Mouse (Mus musculus) embryo, embryonic 11.5 days (tissue): Measurements from ENCODE around the gene Pcyt1a.
"Not testable (repeated sequence)": the region's sequence is repeated elsewhere in the genome, so short reads cannot be mapped to it uniquely, and the experiment has no call there.

Experiments used
- DNase-seq: peaks from one replicate; pipeline ENCODE4 v3.0.0-alpha.2; 2012; ENCODE audit warnings: low read depth, low spot score

The Pcyt1a gene

GRCm38 (mm10) chr16:32472276-32473015 is 41.7 kb downstream of the Pcyt1a start:
- no peak for DNase-seq

GRCm38 (mm10) chr16:32477315-32477714 is 46.6 kb downstream of the Pcyt1a start:
- no peak for DNase-seq

- DNase-seq: no peak
These were observed 48.7 kb downstream of the Pcyt1a start for GRCm38 (mm10) chr16:32479415-32479814.

DNA sequence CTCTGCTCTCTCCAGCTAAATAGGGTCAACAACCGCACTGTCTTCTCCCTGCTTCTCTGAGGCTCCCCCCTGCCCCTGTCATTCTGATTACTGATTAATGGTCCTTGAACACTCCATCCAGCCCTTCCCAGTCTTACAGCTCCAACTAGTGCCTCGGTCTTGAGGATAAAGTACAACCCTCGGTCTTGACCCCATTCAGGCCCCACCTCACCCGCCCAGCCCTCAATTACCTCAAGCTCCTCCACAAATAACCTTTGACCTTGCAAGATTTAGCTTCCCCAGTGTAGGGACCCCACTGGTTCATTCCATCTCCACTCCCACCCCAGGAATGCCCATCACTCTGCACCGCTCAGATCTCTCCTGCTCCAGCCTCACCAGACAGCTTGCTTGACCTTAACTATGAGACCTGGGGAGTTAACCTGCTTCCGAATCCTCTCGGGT is 53.7 kb downstream of the Pcyt1a start:
- no peak for DNase-seq

DNA sequence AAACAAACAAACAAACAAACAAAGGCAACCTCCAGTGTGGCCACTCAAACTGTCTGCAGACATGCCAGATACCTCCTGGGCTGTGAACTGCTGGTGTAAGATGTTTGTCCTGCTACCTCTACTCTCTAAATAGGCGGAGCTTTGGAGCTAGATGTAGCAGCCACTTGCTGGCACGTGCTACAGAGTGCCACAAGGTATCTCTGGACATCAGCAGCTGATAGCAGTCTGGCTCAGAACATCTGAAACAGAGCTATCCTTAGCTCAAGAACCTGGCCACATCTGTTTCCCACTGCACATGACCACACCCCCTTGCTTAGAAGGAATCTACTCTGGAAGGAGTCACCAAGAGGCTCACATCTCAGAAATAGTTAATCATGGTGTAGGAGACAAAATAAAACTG is 54.5 kb downstream of the Pcyt1a start:
- no peak for DNase-seq

DNA sequence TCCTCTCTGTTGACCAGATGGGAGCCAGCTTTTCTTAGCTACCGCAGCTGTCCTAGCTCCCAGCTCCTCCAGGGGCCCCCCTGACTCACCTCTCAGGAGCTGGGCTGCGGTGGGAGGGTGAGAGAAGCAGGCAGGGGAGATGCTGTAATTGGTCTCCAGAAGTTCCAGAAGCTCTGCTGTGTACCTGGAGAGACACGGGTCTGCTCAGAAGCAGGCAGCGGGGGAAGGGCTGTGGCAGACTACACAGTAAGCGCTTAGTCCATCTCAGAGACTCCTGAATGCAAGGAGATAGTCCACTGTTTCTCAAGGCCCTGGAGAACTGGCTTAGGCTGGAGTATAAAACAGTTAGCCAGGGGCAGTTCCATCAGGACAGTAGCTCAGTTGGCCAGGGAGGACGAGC is 55.3 kb downstream of the Pcyt1a start:
- no peak for DNase-seq

- no peak for DNase-seq
These were observed 56.8 kb downstream of the Pcyt1a start, which contains the start of gene Slc51a for GRCm38 (mm10) chr16:32487234-32488111. Gene Slc51a (minus strand): TSS chr16:32487879.

- no peak for DNase-seq
These were observed 58.2 kb downstream of the Pcyt1a start for GRCm38 (mm10) chr16:32488939-32489338.

DNA sequence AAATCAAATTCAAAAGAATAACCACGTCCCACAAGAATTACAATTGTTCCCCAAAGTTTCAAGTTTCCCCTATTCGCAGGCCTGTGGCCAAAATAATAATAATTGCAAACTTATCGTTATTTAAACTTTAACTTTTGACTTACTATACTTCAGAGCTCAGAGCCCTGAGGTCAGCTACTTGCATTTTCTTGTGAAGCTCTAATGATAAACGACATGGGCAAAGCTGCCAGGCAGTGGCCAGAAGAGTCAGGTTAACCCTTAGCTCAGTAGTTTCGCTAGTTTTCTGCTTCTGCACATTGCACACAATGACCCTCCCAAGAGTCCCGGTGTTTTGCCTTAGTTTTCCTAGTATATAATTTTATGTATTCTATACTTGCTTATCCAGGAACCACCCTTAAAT is 63.6 kb downstream of the Pcyt1a start:
- not testable (repeated sequence) for DNase-seq

DNA sequence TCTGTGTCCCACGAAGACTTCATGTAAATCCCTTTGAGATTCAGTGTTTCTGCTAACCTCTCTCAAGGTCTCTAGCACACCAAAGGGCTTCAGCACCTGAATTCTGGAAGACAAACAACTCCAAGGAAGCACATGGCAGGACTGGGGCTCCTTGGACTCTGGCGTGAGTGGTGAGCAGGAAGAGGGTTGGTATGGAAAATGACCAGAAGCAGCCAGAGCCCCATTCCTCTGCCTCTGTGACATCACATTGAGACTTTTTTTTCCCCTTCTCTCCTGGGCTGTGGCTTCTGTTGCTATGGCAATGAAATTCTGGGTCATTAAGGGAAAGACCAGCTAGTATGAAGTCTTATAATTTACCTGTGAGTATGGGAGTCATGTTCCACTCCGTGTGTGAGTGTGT is 65.2 kb downstream of the Pcyt1a start, which contains the start of gene Zdhhc19:
TSS of gene Zdhhc19 (plus strand) at position 301 of the 400 bp plus-strand sequence.
- DNase-seq: no peak

GRCm38 (mm10) chr16:32498996-32499395 is 68.3 kb downstream of the Pcyt1a start:
- DNase-seq: no peak

DNA sequence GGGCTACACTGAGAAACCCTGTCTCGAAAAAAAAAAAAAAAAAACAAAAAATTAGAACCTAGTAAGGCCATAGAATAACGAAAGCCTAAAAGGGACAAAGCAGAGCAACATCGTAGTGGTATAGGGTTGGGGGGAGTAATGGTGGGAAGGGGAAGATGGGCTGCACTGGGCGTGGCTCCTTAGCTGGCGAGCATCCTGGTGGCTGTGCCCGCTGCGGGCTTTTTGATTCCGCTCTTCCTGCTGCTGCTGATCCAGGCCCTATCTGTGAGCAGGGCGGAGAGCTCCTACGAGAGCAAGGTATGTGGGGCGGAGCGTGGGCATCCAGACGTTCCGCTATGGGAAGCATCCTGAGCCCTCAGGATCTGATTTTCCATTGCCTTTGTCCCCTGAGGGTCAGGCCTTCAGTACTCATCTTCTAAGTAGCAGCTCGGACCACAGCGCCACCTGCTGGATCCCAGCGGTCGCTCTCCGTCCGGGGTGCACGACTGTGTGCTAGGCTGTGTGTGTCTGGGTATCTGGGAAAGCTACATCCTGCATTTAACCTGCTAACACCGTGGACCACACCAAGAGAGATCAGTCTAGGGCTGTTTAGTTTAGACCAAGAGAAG is 68.8 kb downstream of the Pcyt1a start:
- peak; percentile 84 for DNase-seq

DNA sequence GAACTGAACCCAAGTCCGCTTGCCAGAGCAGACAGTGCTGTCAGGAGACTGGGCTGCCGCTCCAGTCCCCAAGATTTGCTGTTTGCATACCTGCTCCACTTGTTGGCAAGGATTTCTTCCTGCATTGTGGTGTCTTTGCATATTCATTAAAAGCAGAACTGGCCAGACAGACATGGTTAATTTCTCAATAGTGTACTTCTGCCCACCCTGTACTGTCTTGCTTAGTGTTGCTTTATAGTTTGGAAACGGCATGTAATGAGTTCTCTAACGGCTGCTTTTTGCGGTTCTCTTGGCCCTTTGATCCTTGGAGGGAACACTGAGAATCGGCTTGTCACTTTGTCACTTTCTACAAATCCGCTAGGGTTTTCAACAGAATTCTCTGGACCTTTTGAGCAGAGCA is 70.7 kb downstream of the Pcyt1a start:
- DNase-seq: no peak

DNA sequence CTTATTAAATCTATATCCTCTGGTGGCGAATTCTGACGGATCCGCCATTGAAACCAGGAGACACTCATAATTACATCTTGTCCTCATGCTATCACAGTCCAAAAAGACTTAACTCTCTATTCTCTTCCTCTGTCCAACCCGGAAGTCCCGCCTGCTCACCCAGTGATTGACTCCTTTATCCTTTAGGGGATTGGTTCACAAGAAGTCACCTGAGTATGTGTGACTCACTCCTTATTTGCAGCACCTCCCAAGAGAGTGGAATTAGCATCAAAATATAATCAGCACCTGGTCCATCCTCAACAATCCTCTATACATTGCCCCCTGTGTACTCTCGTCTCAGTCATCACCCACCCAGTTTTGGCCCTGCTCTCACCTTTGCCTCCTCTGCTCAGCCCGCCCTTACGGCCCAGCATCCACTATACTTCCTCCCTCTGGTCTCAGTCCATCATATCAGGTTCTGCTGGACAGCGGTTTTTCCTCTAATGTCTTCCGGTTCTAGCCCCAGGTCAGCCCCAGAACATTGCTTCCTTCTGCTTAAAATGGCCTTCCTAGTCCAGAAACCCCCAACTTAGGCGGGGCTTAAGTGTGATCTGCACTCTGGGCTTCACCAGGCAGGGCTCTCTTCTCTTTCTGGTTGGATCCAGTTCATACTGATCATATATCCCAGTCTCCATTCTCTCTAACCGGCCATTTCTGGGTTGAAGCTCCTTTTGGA is 72.1 kb downstream of the Pcyt1a start:
- DNase-seq: no peak

- no peak for DNase-seq
These were observed 72.9 kb downstream of the Pcyt1a start for GRCm38 (mm10) chr16:32503633-32504032.

DNA sequence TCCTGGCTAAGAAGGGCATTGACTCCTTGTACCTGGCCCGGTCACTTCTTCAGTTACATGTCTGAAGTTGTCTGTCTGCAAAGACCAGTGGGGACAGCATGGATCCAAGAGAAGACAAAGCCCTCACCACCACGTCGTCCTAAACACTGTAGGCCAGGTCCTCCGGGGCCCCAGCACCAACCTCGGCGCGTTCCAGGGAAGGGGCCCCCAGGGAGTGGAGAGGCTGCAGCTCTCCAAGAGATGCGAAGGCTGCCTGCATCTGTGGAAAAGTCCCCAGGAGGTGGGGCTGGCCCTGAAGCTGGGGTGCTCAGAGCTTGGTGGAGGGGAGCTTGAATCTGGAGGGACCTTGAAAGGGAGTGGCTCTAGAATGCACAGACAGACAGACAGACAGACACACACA is 75.6 kb downstream of the Pcyt1a start:
- no peak for DNase-seq

DNA sequence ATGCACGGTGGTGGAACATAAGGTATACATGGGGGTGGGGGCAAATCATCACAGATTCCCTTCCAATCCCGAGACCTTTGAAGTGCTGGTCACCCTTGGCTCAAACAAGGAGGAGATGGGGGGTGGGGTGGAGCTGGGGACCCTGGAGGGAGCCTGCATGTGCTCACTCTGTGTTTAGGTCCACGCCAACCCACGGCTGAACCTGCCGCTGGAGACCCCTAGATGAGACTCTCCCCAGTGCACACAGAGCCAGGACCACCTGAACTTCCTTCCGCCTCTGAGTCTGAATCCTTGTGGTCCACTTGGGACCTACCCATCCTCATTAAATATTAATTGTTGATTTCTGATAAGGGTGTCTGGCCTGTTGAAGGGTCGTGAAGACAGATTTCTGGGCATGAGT is 76.1 kb downstream of the Pcyt1a start:
- DNase-seq: no peak

GRCm38 (mm10) chr16:32507407-32507806 is 76.7 kb downstream of the Pcyt1a start:
- DNase-seq: peak; percentile 52

GRCm38 (mm10) chr16:32508035-32508434 is 77.3 kb downstream of the Pcyt1a start:
- DNase-seq: no peak

DNA sequence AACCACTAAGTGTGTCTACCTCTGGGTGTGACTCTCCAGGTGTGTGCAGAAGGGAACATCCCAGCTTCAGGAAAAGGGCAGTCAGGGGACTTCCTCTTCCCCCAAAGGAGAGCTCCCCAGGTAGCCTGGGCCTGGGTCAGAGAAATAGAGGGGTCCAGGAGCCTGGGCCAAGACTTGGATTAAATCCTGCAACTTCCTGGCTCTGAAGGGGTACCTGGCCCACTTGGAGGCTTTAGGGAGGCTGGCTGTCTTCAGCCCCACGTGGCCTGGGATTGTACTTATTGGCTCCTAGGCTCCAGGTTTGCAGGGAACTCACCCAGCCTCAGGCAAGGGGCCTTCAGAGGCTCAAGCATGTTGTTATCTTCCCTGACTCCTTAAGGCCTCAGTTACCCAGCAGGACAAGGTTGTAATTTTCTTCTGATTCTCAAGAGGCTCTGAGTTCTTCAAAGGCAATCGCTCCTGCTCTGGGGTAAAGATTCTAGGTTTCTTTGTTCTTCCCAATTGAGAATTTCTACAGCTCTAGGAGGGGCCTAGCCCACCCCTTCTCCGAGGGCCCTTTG is 77.9 kb downstream of the Pcyt1a start:
- no peak for DNase-seq
